Mouse (Mus musculus) right cerebral cortex, postnatal 14 days (tissue): ENCODE measurements around the gene Tom1l2.

Experiments
- DNase-seq: peaks from one replicate; pipeline ENCODE4 v3.0.0; 2022

Gene Tom1l2

DNA sequence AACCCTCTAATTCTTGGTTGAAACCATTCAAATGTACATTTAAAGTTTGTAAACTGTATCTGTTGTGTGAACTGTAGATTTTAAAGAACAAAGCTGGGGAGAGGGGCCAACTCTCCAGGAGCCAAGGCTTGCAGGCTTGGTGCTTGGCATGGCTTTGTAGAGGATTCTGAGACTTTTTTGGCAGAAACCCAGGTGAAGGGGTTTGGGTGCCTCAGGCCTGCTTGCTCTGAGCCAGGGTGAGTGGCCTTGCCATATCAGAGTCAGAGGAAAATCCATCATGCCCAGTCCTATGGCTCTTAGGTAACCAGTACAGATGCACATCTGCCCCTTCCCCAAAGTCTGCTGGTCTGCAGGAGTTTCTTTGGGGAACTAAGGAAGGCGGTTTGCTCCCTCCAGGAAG, 126.8 kb downstream of the Tom1l2 start:
- no peak for DNase-seq

GRCm38 (mm10) chr11:60224676-60225075, 128.0 kb downstream of the Tom1l2 start:
- no peak for DNase-seq

GRCm38 (mm10) chr11:60222469-60223236, 130.1 kb downstream of the Tom1l2 start, which contains the start of gene Srebf1:
Gene Srebf1 (minus strand): TSS chr11:60222581.
- peak; percentile 78 for DNase-seq

GRCm38 (mm10) chr11:60222085-60222468, 130.6 kb downstream of the Tom1l2 start:
- DNase-seq: no peak

DNA sequence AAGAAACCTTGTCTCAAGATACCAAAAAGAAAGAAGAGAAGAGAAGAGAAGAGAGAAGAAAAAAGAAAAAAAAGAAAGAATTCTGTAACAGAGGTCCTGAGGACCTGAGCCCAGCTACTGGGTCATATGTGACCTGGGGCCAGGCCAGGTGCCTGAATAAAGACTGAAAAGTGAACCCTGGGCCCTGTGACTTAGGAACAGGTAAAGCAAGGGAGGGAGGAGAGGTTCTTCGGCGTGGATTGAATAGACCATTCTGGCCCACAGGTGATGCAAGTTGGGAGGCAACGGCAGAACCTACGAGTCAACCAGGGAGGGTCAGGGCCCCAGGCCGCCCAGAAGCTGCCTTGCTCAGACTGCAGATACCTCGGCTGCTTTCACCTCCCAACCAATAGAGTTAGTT, 131.3 kb downstream of the Tom1l2 start:
- no peak for DNase-seq

DNA sequence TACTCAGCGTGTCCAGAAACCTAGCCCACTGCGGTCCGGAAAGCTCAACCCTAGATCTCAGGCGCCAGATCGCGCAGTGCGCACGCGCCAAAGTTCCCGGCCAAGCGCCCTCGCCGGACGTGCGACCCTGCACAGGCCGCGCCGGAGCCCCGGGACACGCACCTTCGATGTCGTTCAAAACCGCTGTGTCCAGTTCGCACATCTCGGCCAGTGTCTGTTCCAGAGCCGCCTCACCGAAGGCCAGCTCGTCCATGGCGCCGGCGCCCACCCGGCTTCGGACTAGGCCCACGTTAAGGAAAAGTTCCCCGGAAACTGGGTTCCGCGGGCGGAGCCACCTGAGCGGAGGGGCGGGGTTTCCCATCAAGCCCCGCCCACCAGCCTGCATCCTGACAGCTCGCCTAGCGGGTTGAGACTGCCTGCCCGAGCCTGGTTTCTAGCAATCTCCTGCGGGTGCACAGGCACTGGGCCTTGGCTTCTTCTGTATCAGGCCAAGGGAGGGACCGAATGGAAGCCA, 132.4 kb downstream of the Tom1l2 start:
- peak; percentile 86 for DNase-seq

GRCm38 (mm10) chr11:60219609-60220008, 133.1 kb downstream of the Tom1l2 start:
- DNase-seq: no peak

DNA sequence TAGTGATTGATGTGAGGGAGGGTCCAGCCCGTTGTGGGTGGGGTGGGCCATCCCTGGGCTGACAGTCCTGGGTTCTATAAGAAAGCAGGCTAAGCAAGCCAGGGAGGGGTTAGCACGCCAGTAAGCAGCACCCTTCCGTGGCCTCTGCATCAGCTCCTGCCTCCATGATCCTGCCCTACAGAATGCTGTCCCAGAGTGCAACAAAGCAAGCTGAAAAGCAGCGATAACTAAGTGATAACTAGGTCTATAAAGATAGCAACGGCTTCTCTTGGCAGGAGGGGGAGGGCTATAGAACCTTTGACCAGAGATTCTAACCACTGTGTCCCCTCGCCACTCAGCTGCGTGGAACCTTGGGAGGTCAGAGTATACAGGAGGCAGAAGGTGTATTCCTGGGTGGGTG, 135.2 kb downstream of the Tom1l2 start:
- DNase-seq: no peak

- DNase-seq: no peak
These were observed 136.0 kb downstream of the Tom1l2 start for GRCm38 (mm10) chr11:60216671-60217070.

DNA sequence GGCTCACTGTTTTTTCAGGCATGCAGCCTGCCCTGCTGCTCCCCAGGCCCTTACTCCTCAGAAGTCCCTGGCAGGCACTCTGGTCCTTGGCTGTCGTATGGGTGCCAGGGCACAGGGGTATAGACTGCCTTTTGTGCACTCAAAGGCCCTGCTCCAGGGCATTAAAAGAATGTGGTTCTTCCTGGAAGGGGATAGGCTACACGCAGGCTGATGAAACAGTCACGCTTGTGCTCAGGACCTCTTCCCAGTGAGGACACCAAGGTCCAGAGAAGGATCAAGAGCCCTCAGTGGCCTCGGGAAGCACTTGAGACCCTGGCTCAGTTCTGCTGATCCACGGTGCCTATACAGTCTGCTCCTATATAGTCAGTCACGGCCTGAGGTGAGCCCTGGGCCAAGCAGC, 139.4 kb downstream of the Tom1l2 start:
- no peak for DNase-seq

DNA sequence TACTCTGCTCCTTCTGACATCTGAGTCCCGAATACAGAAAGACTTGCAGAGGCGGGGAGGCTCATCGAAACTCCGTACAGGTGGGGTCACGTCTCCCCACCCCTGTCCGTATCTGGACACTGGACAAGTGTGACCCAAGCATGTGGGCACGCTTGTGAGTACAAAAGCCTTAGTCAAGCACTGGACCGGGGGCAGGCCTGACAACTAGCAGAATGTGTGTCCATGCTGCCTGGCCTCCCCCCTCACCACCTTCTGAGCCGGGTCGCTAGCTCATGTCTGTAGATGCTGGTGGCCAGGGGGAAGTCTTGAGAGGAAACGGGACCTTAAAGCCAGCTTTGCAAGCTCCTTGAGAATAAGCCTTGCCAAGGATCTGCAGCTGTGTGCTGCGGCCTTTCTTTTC, 140.9 kb downstream of the Tom1l2 start:
- DNase-seq: no peak

DNA sequence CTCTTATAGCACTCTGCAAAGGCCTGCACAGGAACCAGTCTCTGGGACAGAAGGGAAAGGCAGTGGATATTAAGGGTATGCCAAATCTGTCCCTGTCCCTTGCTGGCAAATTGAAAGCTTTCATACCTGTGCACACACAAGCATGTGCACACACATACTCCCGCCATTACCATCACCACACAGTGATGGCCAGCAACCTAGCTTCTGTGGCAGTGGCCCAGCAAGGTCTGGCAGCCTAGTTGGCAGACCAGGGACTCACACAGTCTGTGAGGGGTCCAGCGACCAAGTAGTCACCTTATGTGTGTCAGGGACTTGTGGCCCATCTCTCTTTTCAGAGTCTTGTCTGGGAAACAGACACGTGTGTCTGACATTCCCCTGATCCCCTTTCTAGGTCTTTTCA, 141.6 kb downstream of the Tom1l2 start:
- no peak for DNase-seq

GRCm38 (mm10) chr11:60210305-60210724, 142.4 kb downstream of the Tom1l2 start:
- peak; percentile 87 for DNase-seq

DNA sequence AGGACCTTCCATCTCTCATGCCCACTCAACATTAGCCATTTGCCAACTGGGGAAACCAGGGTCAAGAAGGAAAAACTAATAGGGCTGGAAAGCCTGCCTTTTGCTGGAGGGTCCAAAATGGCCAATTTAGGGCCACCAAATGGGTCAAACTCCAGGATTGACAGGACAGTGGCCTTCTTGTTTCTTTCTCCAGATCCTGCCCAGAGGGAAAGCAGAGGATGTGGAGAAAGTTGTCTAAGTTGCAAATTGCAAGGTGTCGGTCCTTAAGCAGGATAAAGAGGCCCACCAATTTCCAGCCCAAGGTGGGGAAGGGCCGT, 142.8 kb downstream of the Tom1l2 start:
- no peak for DNase-seq

DNA sequence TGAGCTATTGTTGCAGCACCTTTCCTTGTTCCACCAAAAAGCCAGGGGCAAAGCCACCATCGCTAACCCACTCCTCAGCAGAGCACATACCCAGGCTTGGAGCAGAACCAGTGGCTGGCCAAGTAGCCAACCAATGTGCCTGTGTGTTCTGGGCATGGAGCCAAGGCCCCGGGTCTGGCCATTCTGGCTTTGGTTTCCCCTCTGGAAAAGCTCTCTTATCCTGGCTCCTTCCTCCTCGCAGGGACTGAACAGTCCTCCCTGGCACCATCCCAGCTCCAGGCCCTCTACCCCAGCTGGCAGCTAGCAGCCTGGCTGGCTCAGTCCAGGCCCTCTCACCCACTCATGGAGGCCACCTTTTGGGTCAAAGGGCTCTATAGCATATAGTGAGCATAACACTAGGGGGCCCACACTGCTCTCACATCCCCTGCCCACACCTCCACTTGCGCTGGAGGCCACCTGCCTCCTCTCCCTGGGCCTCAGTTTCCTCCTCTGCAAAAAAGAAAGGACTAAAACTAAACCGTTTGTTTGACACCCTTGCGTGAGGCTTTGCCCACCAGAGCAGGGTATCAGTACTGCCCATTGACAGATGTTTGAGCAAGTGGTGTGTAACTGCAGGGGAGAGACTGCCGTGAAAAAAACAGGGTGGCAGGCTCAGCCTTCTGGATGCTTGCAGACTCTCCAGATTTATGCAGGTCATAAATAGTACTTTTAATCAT, 143.3 kb downstream of the Tom1l2 start:
- DNase-seq: peak; percentile 86

DNA sequence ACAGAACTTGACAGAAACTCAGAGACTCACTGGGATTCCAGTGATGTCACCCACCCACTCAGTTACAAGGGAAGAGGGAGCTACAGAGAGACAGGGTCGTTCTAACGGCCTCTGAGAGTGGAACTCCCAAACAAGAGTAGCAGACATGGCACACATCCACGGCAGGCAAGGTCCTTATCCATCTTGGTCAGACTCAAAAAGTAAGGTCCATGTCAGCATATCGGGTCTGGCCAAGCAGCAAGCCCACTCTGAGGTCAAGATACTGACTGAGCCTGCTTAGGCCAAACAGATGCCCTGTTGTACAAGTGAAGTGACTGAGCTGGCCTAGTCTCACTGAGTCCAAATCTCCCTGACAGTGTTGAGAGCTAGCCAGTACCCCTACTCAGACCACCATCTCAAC, 144.0 kb downstream of the Tom1l2 start:
- no peak for DNase-seq

DNA sequence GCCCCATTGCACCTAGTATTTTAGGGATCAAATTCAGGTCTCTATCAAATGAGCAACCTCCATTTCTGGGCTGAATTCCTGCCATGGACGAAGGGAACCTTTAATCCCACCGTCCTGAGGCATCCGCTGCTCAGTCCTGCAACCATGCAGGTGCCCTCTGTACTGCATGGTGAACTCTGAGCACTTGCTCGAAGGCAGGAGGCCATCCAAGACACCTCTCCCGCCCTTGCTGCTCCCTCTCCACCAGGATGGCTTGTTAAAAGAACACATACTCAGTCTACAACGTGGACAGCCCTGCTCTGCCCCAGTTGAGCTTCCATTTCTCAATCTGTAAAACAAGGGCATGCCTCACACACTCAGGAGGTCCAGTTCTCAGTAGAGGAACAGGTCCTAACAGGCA, 144.5 kb downstream of the Tom1l2 start:
- DNase-seq: no peak

GRCm38 (mm10) chr11:60206207-60206606, 146.5 kb downstream of the Tom1l2 start:
- DNase-seq: no peak

DNA sequence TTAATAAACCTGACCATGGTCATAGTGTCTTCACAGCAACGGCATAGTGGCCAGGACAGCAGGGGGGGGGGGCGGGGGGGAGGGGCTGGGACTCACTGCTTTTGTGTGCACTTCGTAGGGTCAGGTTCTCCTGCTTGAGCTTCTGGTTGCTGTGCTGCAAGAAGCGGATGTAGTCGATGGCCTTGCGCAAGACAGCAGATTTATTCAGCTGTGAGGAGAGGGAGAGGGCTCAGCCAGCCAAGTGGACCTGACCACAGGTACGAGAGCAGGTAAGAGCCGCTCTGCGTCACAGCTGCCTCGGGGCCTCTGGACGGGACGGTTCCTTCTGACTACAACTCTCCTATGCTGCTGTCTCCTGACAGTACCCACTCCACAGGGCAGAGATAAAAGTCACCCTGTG, 147.7 kb downstream of the Tom1l2 start:
- DNase-seq: no peak

GRCm38 (mm10) chr11:60202710-60203638, 149.7 kb downstream of the Tom1l2 start:
- no peak for DNase-seq

GRCm38 (mm10) chr11:60200384-60200783, 152.3 kb downstream of the Tom1l2 start:
- DNase-seq: no peak

- peak; percentile 90 for DNase-seq
These were observed 153.0 kb downstream of the Tom1l2 start for GRCm38 (mm10) chr11:60199702-60200184.

GRCm38 (mm10) chr11:60198651-60199050, 154.1 kb downstream of the Tom1l2 start:
- DNase-seq: no peak
